Mouse (Mus musculus) layer of hippocampus, postnatal 10 days (tissue): ENCODE measurements around the gene Sidt1. TPM values are rescaled to one million over a fixed set of nuclear protein-coding genes. Genes with fewer than 3 reads are reported as not detected.

Experiments
- DNase-seq, 2 experiments: peaks; one replicate each; pipeline ENCODE4 v3.0.0; 2021; ENCODE audit warnings: low spot score in 2 of 2
- total RNA-seq, 2 experiments: library from RNA; stranded (reverse); gene quantifications; 2 replicates each; pipeline ENCODE4 v1.2.3; 2021

Gene Sidt1
- total RNA-seq, 2 experiments from 2014 or later, result 28.7 to 32.3 TPM

DNA sequence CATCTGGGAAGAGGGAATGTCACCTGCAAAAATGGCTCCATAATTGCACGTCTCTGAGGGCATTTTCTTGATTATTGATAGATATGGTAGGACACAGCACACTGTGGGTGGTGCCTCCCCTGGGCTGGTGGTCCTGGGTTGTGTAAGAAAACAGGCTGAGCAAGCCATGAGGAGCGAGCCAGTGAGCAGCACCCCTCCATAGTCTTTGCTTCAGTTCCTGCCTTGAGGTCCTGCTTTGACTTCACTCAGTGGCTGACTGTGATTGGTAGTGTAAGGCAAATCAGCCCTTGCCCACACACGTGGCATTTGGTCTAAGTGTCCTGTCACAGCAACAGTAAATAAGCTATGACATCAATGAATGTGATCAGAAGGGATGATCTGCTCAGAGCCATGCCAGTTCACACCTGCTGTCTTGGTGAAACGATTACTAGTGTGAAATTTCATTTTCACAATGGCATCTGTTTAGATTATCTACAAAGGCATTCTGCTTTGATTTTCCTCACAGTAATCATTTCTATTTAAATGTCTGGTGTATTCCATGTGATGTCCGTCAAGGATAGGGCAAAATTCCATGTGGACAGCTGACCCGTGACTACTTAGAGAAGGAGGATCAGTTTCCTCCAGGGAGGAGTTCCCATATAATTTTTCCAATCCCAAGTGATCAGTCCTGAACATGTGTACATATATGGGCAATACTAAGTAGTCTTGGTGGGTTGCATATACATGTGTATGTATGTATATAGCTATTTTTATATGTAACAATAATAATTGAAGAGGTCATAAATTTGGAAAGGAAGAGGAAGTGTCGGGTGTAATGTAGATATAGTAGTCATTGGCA is 79.0 kb downstream of the Sidt1 start:
- no peak for DNase-seq

DNA sequence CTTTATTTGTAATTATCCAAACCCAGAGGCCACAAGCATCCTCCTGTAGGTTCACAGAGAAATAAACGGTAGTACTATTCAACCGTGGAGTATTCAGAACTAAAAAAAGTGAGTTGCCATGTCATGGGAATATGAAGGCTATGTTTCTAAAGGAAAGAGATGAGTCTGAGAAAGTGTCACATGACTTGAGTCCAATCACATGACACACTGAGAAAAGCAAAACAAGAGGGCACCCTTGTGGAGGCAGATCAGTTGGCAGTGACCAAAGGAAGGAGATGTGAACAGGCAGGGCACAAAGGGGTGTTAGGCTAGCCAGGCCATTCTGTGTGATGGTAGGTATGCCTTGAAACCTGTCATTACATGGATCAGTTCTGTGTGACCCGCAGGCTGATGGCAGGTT is 80.3 kb downstream of the Sidt1 start:
- no peak for DNase-seq

DNA sequence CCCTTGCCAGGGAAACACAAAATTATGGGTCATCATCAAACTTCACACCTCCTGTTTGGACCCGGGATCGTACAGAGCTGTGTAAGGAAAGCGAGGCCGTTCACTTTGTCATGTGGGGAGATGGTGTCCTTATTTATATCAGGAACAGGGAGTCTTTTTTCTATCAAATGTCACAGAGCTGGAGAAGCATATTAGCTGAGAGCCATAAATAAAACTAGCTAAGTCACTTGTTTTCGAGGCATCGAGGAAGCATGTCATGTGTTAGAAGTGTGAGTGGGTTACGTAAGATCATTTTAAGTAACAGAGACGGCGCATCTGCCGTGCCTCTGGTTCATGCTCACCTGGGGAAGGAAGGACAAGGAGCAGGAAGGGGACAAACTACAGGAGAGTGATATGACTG is 83.0 kb downstream of the Sidt1 start:
- DNase-seq, result no peak

DNA sequence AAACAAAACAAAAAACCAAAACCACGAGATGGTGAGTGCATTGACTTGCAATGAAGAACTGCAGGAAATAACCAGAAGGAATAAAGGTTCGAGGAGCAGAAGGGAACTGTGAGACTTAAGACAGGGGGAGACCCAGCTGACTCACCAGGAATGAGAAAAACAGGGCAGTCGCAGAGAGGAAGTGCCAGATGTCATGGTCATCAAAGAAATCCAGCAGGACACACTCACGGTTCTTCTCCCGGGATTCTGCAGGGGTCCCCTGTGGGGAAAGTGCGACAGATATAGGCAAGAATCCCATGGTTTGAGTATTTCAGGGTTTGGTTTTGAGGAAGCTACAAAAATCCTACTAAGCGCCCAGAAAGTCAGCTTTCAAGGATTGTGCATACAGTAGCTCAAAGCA is 89.7 kb downstream of the Sidt1 start:
- DNase-seq, result no peak

DNA sequence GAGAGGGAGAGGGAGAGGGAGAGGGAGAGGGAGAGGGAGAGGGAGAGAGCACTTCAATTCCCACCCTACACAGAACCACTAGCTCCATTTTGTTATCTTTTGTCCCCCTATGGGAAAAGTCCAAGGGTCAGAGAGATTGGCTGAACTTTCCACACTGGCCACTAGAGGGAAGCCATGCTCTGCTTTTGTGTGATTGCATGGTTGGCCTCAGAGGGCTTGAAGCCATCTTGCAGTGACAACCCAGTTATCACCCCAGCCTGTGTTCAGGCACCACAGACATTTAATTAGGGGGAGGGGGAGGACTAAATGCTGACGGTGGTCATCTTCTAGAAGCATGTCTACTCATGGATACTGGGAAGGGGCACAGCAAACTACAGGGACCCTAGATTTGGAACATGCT is 90.4 kb downstream of the Sidt1 start:
- peak; percentile 76 to 77 for DNase-seq

- DNase-seq, result no peak
Observed at GRCm38 (mm10) chr16:44240406-44240805, 92.6 kb downstream of the Sidt1 start.

DNA sequence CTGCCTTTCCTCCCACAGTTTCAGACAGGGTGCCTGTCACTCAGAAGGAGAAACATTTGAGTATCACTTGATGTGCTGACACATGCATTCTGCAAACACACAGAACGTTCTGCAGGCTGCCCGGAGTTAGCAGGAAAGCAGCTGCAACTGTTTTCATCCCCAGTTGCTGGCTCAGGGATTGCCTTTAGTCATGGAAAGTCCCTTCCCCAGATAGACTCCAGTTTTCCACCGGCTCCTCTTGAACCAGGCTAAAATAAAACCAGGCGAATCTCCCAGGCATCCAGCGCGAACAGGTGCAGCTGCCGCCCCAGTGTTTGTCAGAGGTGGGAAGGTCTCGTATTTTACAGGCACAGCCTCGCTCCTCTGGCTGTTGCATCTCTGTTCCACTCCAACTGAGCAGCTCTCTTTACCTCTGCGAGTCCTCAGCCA is 94.1 kb downstream of the Sidt1 start:
- DNase-seq, result peak in 1 of 2 experiments; percentile 19

- DNase-seq, result no peak
Observed at GRCm38 (mm10) chr16:44237836-44238235, 95.2 kb downstream of the Sidt1 start.

DNA sequence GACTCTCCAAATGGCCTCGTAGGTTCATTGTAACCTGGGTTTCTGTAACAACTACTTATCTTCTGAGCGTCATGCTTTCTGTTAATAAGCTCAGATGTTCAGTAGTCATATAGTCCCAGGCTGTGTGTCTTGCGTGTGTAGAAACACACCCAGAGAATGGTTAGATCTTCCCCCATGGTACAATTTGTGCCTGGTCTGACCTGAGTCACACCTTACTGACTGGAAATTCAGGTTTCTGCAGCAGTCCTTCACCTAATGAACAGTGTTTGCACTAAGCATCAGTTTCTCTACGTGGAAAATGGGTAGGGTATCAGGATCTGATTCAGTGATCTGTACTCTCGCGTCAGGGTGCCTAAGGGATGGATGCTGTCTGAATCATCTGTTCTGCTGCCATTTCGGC is 100.0 kb downstream of the Sidt1 start:
- DNase-seq, result no peak

GRCm38 (mm10) chr16:44226706-44227291 is 106.2 kb downstream of the Sidt1 start:
- no peak for DNase-seq

- no peak for DNase-seq
Observed at GRCm38 (mm10) chr16:44221463-44221862, 111.5 kb downstream of the Sidt1 start.

DNA sequence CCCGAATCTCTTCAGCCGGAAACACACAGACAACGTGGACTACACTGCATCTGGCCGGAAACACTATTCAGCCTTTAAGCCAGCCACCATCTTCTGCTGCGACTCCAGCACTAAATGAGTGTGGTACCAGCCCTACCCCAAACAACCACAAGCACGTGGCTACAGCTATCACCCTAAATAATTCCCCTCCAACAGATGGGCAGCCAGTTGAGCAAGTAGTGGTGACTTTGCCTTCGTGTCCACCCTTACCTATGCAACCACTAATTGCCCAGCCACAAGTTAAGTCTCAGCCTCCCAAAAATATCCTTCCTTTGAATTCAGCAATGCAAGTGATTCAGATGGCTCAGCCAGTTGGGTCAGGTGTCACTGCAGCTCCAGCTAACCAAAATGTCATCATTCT is 116.6 kb downstream of the Sidt1 start:
- DNase-seq, result no peak

GRCm38 (mm10) chr16:44215513-44215912 is 117.5 kb downstream of the Sidt1 start:
- peak in 1 of 2 experiments; percentile 16 for DNase-seq

GRCm38 (mm10) chr16:44212703-44213102 is 120.3 kb downstream of the Sidt1 start:
- no peak for DNase-seq

GRCm38 (mm10) chr16:44211054-44211414 is 122.0 kb downstream of the Sidt1 start:
- no peak for DNase-seq

DNA sequence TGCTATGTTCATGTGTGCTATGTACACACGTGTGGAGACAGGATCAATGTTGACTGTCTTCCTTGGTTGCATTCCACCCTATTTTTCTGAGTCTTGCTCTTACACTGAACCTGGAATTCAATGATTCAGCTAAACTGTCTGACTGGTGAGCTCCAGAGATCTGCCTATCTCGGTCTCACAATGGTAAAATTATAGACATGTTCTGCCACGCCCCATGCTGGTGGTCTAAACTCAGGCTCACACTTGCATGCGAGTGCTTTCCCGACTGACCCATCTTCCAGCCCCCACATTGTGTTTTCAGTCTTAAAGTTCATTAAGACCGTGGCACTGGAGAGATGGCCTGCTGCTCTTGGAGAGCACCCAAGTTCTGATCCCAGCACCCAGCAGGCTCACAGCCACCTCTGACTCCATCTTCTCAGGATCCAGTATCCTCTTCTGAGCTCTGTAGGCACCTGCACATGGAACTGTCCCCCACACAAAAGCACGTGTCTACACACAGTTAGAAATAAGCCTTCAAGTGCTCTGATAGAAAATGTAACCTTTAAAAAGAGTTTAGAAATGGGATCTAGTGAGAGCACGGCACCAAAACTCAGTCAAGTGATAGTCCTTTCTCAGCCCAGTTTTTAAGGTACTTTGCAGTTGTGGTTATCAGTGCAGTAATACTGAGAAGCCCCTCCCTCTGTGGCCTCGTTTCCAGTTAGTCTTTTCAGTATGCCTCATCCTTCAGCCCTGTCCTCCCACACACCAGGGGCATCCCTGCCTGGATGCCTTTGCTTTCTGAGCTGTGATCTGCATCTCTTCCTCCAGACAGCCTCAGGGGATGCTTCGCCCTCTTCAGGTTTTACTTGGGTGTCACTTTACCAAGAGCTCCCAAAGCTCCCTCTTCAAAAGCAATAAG is 122.6 kb downstream of the Sidt1 start:
- no peak for DNase-seq

- DNase-seq, result no peak
Observed at GRCm38 (mm10) chr16:44205973-44206372, 127.0 kb downstream of the Sidt1 start.

GRCm38 (mm10) chr16:44204331-44204730 is 128.7 kb downstream of the Sidt1 start:
- peak; percentile 18 to 39 for DNase-seq

- no peak for DNase-seq
Observed at GRCm38 (mm10) chr16:44200146-44200545, 132.8 kb downstream of the Sidt1 start.

DNA sequence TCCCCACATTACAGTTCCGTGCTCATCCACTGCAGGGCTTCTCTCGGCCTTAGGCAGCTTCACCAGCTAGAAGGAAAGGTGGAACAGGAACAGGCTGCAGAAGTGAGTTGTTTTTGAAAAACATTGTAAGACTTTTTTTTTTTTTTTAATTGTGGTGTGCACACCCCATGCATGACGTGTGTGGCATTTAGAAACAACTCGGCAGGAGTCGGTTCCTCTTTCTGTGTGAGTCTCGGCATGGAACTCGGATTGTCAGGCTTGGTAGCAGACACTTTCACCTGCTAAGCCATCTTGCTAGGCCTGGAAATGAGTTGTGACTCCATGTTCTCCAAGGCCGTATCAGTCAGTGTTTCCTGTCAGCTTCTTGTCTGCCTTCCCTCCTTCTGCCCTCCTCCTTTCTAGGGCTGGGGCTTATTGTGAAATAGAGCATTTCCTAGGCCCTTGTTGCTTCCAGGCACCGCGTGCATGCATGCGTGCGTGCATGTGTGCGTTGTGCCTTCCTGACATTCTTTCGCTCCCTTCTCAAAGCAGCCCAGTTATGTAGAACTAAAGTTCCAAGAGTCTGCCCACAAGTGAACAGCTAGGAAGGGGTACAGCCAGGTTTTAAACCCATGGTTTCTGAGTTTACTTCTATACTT is 133.8 kb downstream of the Sidt1 start:
- no peak for DNase-seq

- no peak for DNase-seq
Observed at GRCm38 (mm10) chr16:44190968-44191367, 142.0 kb downstream of the Sidt1 start.
